Mouse (Mus musculus): ENCODE measurements around the gene Cfap61.

GRCm38 (mm10) chr2:146009596-146010349, 75.2 kb downstream of the Cfap61 start:
- no peak for TF ChIP-seq CTCF (IDR thresholded peaks at IDR 0.05)
- no peak for TF ChIP-seq EP300 (IDR thresholded peaks at IDR 0.05; ENCODE audit: insufficient read depth, low read depth, low read length)
- no peak for TF ChIP-seq POLR2A (IDR thresholded peaks at IDR 0.05; ENCODE audit: insufficient read depth, low read depth, low read length)

Measured in heart, adult 2 months (tissue).